Mouse (Mus musculus): Measurements from ENCODE around the gene Kcnq5. TPM values are rescaled to one million over a fixed set of nuclear protein-coding genes. Genes with fewer than 3 reads are reported as not detected.
"Not testable (repeated sequence)": the region's sequence is repeated elsewhere in the genome, so short reads cannot be mapped to it uniquely, and the experiment has no call there.

Kcnq5 gene
- polyA plus RNA-seq, 1 experiment = 0.10 TPM

DNA sequence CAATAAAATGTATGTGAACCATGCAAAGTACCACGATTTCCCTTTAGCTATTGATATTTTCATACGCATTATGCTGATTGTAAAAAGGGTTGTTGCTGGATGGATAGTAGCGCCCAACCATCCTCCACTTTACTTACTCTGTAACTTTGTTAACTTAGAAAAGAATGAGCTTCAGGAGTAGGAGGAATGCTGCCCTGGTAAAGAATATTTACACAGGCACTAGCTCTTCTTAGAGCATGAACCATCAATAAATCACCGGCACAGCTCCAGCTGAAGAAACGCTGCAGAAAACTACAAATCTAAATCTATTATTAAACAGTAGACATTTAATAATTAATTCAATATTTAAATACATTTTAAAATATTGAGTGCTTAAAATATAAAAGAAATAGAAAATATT is 184.2 kb downstream of the Kcnq5 start:
- TF ChIP-seq FLI1 (IDR thresholded peaks at IDR 0.05; ENCODE audit: low read length) (no peak), GATA1 (IDR thresholded peaks at IDR 0.05; ENCODE audit: borderline replicate concordance, low read length) (no peak)
- H3K4me1 ChIP-seq = peaks cover 37% of the 10 kb centered on the region
- H3K36me3 ChIP-seq (replicated peaks; ENCODE audit: low read length) = no peaks in the 10 kb centered on the region
- H3K27me3 ChIP-seq (replicated peaks) = no peaks in the 10 kb centered on the region
- H3K4me3 ChIP-seq (replicated peaks) = no peak overlapping the region
- no peaks in the 10 kb centered on the region for H3K9me3 ChIP-seq

DNA sequence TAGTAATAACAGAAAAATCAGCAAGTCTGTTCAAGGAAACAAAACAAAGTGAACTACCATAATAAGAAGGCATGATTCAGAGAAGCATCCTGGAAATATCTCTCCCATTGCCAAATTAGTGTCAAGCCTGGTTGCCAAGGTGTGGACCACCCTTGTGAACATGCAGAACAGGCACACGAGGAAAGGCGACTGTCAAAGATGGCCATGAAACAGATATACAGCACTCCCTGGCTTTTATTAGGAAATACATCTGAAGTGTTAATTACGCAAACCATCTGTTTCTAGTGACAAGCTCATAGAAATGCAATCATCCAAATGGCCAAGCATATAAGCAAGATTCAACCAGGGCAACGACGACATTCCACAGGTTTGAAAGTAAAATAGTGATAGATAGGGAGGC is 187.8 kb downstream of the Kcnq5 start:
- H3K27me3 ChIP-seq (replicated peaks) = no peaks in the 10 kb centered on the region
- H3K36me3 ChIP-seq (replicated peaks; ENCODE audit: low read length) = no peaks in the 10 kb centered on the region
- no peak for TF ChIP-seq GATA1 (IDR thresholded peaks at IDR 0.05; ENCODE audit: borderline replicate concordance, low read length)
- TF ChIP-seq FLI1 (IDR thresholded peaks at IDR 0.05; ENCODE audit: low read length) = no peak
- H3K4me1 ChIP-seq = peaks cover 34% of the 10 kb centered on the region
- H3K4me3 ChIP-seq (replicated peaks) = no peak overlapping the region
- H3K9me3 ChIP-seq = no peaks in the 10 kb centered on the region

DNA sequence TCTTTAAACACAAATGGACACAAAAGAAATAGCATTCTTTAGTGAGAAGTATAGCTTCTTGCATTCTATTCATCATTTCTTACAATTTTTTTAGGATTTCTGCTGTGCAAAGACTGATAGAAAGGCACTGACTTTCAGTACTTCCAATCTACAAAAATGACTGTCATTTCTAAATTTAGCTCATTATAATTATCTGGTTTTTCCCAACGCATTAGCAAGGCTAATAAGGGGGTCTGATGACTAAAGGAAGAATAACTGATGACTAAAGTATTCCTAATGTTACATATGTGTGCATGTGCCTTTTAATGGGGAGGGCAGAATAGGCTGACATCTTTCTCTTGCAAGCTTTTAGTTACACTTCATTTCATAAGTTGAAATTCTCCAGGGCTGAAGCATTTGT is 191.2 kb downstream of the Kcnq5 start:
- H3K4me1 ChIP-seq = peaks cover 22% of the 10 kb centered on the region
- no peak overlapping the region for H3K4me3 ChIP-seq (replicated peaks)
- TF ChIP-seq FLI1 (IDR thresholded peaks at IDR 0.05; ENCODE audit: low read length) (no peak), GATA1 (IDR thresholded peaks at IDR 0.05; ENCODE audit: borderline replicate concordance, low read length) (no peak)
- no peaks in the 10 kb centered on the region for H3K27me3 ChIP-seq (replicated peaks)
- no peaks in the 10 kb centered on the region for H3K9me3 ChIP-seq
- H3K36me3 ChIP-seq (replicated peaks; ENCODE audit: low read length) = no peaks in the 10 kb centered on the region

DNA sequence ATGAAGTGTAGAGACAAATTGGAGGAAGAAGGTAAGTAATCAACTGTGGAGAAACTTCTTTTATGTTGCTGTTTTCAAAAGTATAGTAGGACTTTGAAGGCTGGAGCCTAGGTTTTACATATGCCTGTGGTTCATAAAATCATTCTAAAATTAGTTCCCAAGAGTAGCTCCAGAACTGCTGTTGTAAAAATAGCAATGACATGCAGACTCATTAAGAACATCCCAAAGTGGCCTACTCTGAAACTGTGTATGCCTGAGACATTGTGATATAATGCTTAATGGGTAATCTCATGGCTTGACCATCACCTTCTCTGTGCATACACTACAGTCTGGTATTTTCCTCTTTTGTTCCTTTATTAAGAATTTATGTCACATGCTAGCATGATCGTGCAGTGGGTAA is 212.4 kb downstream of the Kcnq5 start:
- TF ChIP-seq FLI1 (IDR thresholded peaks at IDR 0.05; ENCODE audit: low read length) = no peak
- no peak for TF ChIP-seq GATA1 (IDR thresholded peaks at IDR 0.05; ENCODE audit: borderline replicate concordance, low read length)
- H3K4me1 ChIP-seq = peaks cover 11% of the 10 kb centered on the region
- no peaks in the 10 kb centered on the region for H3K9me3 ChIP-seq
- no peaks in the 10 kb centered on the region for H3K27me3 ChIP-seq (replicated peaks)
- no peak overlapping the region for H3K4me3 ChIP-seq (replicated peaks)
- H3K36me3 ChIP-seq (replicated peaks; ENCODE audit: low read length) = no peaks in the 10 kb centered on the region

DNA sequence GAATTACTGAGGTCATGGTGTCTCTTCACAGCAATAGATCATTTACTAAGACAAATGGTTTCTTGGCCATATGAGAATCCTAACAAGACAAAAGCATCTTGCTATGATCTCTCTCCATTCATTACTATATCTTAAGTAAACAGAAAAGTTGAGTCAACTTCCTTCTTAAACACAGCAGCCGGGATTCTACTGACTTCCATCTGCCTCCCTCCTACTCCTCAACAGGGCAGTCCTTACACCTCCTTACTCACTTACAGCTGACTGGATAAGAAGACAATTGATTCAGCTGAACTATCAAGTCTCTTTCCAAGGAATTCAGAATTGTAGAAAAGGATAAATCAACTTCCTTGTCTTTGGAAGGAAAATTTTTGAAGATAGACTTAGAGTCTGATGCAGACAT is 232.6 kb downstream of the Kcnq5 start:
- Histone ChIP-seq H3K4me1 (no peaks in the 10 kb centered on the region), H3K4me3 (replicated peaks) (no peak overlapping the region), H3K9me3 (no peaks in the 10 kb centered on the region), H3K36me3 (replicated peaks; ENCODE audit: low read length) (no peaks in the 10 kb centered on the region), H3K27me3 (replicated peaks) (no peaks in the 10 kb centered on the region)
- TF ChIP-seq FLI1 (IDR thresholded peaks at IDR 0.05; ENCODE audit: low read length) (no peak), GATA1 (IDR thresholded peaks at IDR 0.05; ENCODE audit: borderline replicate concordance, low read length) (no peak)

DNA sequence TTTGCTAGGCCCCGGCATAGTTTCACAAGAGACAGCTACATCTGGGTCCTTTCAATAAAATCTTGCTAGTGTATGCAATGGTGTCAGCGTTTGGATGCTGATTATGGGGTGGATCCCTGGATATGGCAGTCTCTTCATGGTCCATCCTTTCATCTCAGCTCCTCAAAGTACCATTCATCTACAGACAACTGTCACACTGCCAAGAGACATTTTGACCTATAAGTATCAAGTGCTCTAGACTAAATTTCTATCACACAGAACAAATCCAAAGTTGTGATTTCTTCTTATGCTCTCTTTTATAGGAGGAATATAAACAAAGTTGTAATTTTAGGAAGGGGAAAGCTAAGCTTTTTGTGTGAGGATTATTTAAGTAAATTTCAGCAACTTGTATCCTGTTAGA is 238.5 kb downstream of the Kcnq5 start:
- not testable (repeated sequence) for H3K9me3 ChIP-seq

DNA sequence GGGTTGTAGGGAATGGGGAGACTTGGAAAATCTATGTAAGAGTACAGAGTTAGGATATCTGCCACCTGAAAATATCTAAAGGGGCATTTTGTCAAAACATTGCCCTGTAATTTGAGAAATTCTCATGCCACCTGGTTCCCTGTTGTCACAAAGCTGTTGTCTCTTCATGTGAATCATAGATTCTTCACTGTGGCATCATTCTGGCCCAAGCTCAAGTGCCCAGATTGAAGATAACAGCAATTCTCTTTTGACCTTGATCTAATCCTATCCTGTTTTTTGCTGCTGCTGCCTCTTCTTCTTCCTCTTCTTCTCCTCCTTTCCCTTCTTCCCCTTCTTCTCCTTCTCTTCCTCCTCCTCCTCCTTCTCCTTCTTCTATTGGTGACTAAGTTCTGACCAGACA is 240.5 kb downstream of the Kcnq5 start:
- H3K36me3 ChIP-seq (replicated peaks; ENCODE audit: low read length) = no peaks in the 10 kb centered on the region
- no peak overlapping the region for H3K4me3 ChIP-seq (replicated peaks)
- no peaks in the 10 kb centered on the region for H3K4me1 ChIP-seq
- TF ChIP-seq GATA1 (IDR thresholded peaks at IDR 0.05; ENCODE audit: borderline replicate concordance, low read length) = no peak
- TF ChIP-seq FLI1 (IDR thresholded peaks at IDR 0.05; ENCODE audit: low read length) = no peak
- H3K9me3 ChIP-seq = 0 out of 2 replicates have a peak, but pooled peaks cover 6% of the 10 kb centered on the region
- no peaks in the 10 kb centered on the region for H3K27me3 ChIP-seq (replicated peaks)

More for the DNA sequence above, 238.5 kb downstream of the Kcnq5 start:
- H3K36me3 ChIP-seq (replicated peaks; ENCODE audit: low read length); H3K4me1 ChIP-seq; H3K4me3 ChIP-seq (replicated peaks); H3K27me3 ChIP-seq (replicated peaks): not testable (repeated sequence)

DNA sequence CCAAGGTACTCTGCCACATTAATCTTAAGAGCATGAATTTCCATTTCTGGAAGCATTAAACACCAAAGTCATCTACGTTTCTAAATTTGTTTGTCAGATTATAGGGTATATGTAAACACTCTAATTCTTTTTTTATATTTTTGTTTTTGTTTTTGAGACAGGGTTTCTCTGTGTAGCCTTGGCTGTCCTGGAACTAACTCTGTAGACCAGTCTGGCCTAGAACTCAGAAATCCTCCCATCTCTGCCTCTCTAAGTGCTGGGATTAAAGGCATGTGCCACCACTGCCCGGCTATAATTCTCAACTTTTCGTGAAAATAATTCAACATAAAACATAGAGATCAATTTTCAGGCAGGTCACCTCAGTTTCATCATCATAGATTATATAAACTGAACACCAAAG is 246.9 kb downstream of the Kcnq5 start:
- TF ChIP-seq GATA1 (IDR thresholded peaks at IDR 0.05; ENCODE audit: borderline replicate concordance, low read length) = no peak
- no peak for TF ChIP-seq FLI1 (IDR thresholded peaks at IDR 0.05; ENCODE audit: low read length)
- H3K4me3 ChIP-seq (replicated peaks) = no peak overlapping the region

DNA sequence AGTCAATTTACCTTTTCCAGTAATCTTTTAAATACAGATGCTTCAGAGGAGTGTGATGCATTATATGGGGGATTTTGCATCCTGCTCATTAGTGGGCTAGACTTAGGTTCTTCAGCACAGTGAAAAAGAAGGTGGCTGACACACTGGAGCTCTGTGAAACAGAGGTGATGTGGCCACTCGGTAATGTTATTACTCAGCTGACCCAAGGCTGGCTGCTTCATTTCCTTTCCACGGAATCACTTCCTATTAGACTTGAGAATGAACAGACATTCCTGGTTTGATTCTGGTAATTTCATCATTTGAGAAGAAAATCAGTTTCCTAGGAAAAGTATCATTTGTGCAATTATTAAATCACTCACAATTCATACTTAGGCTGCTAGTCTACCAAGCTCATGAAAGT is 249.0 kb downstream of the Kcnq5 start:
- peaks cover 5% of the 10 kb centered on the region; the same call in 1 of the 2 replicates for H3K9me3 ChIP-seq
- no peak for TF ChIP-seq GATA1 (IDR thresholded peaks at IDR 0.05; ENCODE audit: borderline replicate concordance, low read length)
- TF ChIP-seq FLI1 (IDR thresholded peaks at IDR 0.05; ENCODE audit: low read length) = no peak
- H3K27me3 ChIP-seq (replicated peaks) = no peaks in the 10 kb centered on the region
- no peak overlapping the region for H3K4me3 ChIP-seq (replicated peaks)
- no peaks in the 10 kb centered on the region for H3K36me3 ChIP-seq (replicated peaks; ENCODE audit: low read length)
- H3K4me1 ChIP-seq = peaks cover 4% of the 10 kb centered on the region; the same call in 1 of the 2 replicates

More for the DNA sequence above, 246.9 kb downstream of the Kcnq5 start:
- Histone ChIP-seq H3K4me1 (peaks cover 4% of the 10 kb centered on the region; the same call in 1 of the 2 replicates), H3K36me3 (replicated peaks; ENCODE audit: low read length) (no peaks in the 10 kb centered on the region), H3K9me3 (peaks cover 10% of the 10 kb centered on the region; the same call in 1 of the 2 replicates), H3K27me3 (replicated peaks) (no peaks in the 10 kb centered on the region)

DNA sequence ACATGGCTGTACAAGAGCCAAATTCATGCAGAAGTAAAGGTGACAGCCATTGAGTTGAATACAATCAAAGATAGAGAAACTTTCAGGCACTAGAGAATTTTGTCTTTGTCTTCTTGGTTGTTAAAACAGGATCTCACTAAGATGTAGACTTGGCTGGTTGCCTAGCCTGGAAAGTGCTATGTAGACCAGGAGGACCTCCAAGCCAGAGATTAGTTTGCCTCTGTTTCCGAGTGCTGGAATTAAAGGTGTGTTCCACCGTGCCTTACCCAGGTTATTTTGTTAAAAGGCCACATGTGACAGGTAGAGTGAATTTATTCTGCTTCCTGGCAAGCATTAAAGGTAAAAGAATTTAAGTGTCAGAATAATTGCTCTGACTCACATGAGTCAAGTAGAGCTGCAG is 271.3 kb downstream of the Kcnq5 start:
- Histone ChIP-seq H3K27me3 (replicated peaks) (no peaks in the 10 kb centered on the region), H3K9me3 (no peaks in the 10 kb centered on the region), H3K4me3 (replicated peaks) (no peak overlapping the region), H3K36me3 (replicated peaks; ENCODE audit: low read length) (no peaks in the 10 kb centered on the region), H3K4me1 (no peaks in the 10 kb centered on the region)
- TF ChIP-seq FLI1 (IDR thresholded peaks at IDR 0.05; ENCODE audit: low read length) = no peak
- no peak for TF ChIP-seq GATA1 (IDR thresholded peaks at IDR 0.05; ENCODE audit: borderline replicate concordance, low read length)

DNA sequence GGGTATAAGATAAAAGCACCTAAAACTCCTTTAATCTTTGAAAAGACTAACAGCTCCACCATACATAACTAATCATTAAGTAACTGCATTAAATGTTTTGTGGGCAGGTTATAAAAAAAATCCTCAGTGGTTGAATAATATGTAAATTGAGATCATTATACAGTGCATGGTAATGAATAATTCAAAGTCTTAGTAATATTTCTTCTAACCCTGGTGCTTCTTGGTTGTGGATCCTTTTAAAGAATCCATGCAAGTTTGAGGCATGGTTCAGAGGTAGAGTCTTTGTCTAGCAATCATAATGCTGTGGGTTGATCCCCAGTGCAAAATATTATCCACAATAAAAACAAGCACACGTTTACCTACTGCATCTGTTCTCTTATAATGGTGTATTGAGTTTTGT is 272.8 kb downstream of the Kcnq5 start:
- Histone ChIP-seq H3K9me3 (no peaks in the 10 kb centered on the region), H3K36me3 (replicated peaks; ENCODE audit: low read length) (no peaks in the 10 kb centered on the region), H3K4me1 (no peaks in the 10 kb centered on the region), H3K27me3 (replicated peaks) (no peaks in the 10 kb centered on the region), H3K4me3 (replicated peaks) (no peak overlapping the region)
- TF ChIP-seq GATA1 (IDR thresholded peaks at IDR 0.05; ENCODE audit: borderline replicate concordance, low read length) (no peak), FLI1 (IDR thresholded peaks at IDR 0.05; ENCODE audit: low read length) (no peak)
